Mouse (Mus musculus) MEL (cell line): Measurements from ENCODE around the gene Ifit1. TPM values are rescaled to one million over a fixed set of nuclear protein-coding genes. Genes with fewer than 3 reads are reported as not detected.

Experiments used
- DNase-seq: peaks from one replicate; pipeline ENCODE4 v3.0.0; 2011; ENCODE audit warnings: low read depth, low spot score
- H3K27ac ChIP-seq: 2 replicates; pipeline ENCODE4 v1.5.1; 2012; ENCODE audit warnings: low read depth, mild to moderate bottlenecking, control low read depth, low read length, moderate library complexity; ENCODE audit not compliant: control insufficient read depth
- H3K27me3 ChIP-seq, 2 experiments: fragments of 150-350 bp in 1 of 2; sonication (generic) in 1 of 2; 2 replicates each; pipeline ENCODE4 v1.6.1; 2012; ENCODE audit warnings: low read length in 2 of 2, mild to moderate bottlenecking in 2 of 2, improper control_type of control experiment in 1 of 2, moderate library complexity in 1 of 2; ENCODE audit not compliant: insufficient read depth in 2 of 2, control insufficient read depth in 1 of 2
- H3K36me3 ChIP-seq, 2 experiments: 2 replicates each; pipeline ENCODE4 v1.6.1; 2012 to 2014; ENCODE audit warnings: low read length in 2 of 2, improper control_type of control experiment in 1 of 2, inconsistent platforms in 1 of 2, mild to moderate bottlenecking in 1 of 2; ENCODE audit not compliant: insufficient read depth in 2 of 2, control insufficient read depth in 1 of 2
- H3K4me1 ChIP-seq, 2 experiments: fragments of 150-350 bp in 1 of 2; sonication (generic) in 1 of 2; 2 replicates each; pipeline ENCODE4 v1.6.1; 2012; ENCODE audit warnings: low read length in 2 of 2, improper control_type of control experiment in 1 of 2, mild to moderate bottlenecking in 1 of 2; ENCODE audit not compliant: insufficient read depth in 2 of 2, control insufficient read depth in 1 of 2
- H3K4me3 ChIP-seq, 2 experiments: fragments of 150-350 bp in 1 of 2; sonication (generic) in 1 of 2; 2 replicates each; pipeline ENCODE4 v1.5.1; 2012; ENCODE audit warnings: low read depth in 2 of 2, low read length in 2 of 2, mild to moderate bottlenecking in 2 of 2, moderate library complexity in 2 of 2, control low read depth in 1 of 2, improper control_type of control experiment in 1 of 2; ENCODE audit not compliant: control insufficient read depth in 1 of 2, insufficient read depth in 1 of 2
- H3K79me2 ChIP-seq: 2 replicates; pipeline ENCODE4 v1.6.1; 2012; ENCODE audit warnings: mild to moderate bottlenecking, low read length, moderate library complexity; ENCODE audit not compliant: control insufficient read depth, poor library complexity, insufficient read depth
- H3K9ac ChIP-seq: 2 replicates; pipeline ENCODE4 v1.6.1; 2012; ENCODE audit warnings: low read depth, mild to moderate bottlenecking, control low read depth, low read length, moderate library complexity; ENCODE audit not compliant: control insufficient read depth, poor library complexity, severe bottlenecking
- H3K9me3 ChIP-seq: fragments of 150-350 bp; sonication (generic); replicated peaks from 2 replicates; pipeline ENCODE4 v1.6.1; 2012; ENCODE audit warnings: mild to moderate bottlenecking, low read length, improper control_type of control experiment, moderate library complexity; ENCODE audit not compliant: insufficient read depth
- BHLHE40 ChIP-seq: IDR thresholded peaks from 2 replicates; pipeline ENCODE4 v1.6.1; 2012; ENCODE audit warnings: low read depth, mild to moderate bottlenecking, inconsistent platforms, low read length, improper control_type of control experiment, borderline replicate concordance
- CHD1 ChIP-seq: IDR thresholded peaks from 2 replicates; pipeline ENCODE4 v1.6.1; 2012; ENCODE audit warnings: low read depth, mild to moderate bottlenecking, inconsistent platforms, low read length, improper control_type of control experiment
- CHD2 ChIP-seq: IDR thresholded peaks from 2 replicates; pipeline ENCODE4 v1.6.1; 2011; ENCODE audit warnings: low read length, improper control_type of control experiment
- CTCF ChIP-seq, 3 experiments: IDR thresholded peaks in 2 of 3; conservative IDR thresholded peaks in 1 of 3; 2 replicates each; pipeline ENCODE4 v1.5.1; 2011 to 2012; ENCODE audit warnings: low read length in 3 of 3, low read depth in 2 of 3, mild to moderate bottlenecking in 2 of 3, improper control_type of control experiment in 1 of 3, inconsistent platforms in 1 of 3, mixed read lengths in 1 of 3, moderate library complexity in 1 of 3; ENCODE audit not compliant: control insufficient read depth in 1 of 3, insufficient read depth in 1 of 3, poor library complexity in 1 of 3, severe bottlenecking in 1 of 3
- EP300 ChIP-seq, 2 experiments: IDR thresholded peaks; 2 replicates each; pipeline ENCODE4 v1.6.1; 2011; ENCODE audit warnings: improper control_type of control experiment in 2 of 2, low read length in 2 of 2, low read depth in 1 of 2, mild to moderate bottlenecking in 1 of 2
- ETS1 ChIP-seq: IDR thresholded peaks from 2 replicates; pipeline ENCODE4 v1.6.1; 2012; ENCODE audit warnings: low read depth, mild to moderate bottlenecking, inconsistent platforms, low read length, improper control_type of control experiment, moderate library complexity
- GABPA ChIP-seq: IDR thresholded peaks from 2 replicates; pipeline ENCODE4 v1.6.1; 2012; ENCODE audit warnings: low read depth, mild to moderate bottlenecking, inconsistent platforms, low read length, improper control_type of control experiment, moderate library complexity
- GATA1 ChIP-seq: IDR thresholded peaks from 2 replicates; pipeline ENCODE4 v1.6.1; 2011; ENCODE audit warnings: low read depth, low read length, improper control_type of control experiment
- HCFC1 ChIP-seq: IDR thresholded peaks from 2 replicates; pipeline ENCODE4 v1.6.1; 2012; ENCODE audit warnings: low read depth, mild to moderate bottlenecking, inconsistent platforms, low read length, improper control_type of control experiment, moderate library complexity
- JUND ChIP-seq: IDR thresholded peaks from 2 replicates; pipeline ENCODE4 v1.6.1; 2011; ENCODE audit warnings: low read depth, mild to moderate bottlenecking, improper control_type of control experiment, low read length
- KAT2A ChIP-seq: conservative IDR thresholded peaks from 2 replicates; pipeline ENCODE4 v1.6.1; 2012; ENCODE audit warnings: low read depth, low read length, improper control_type of control experiment, inconsistent platforms
- MXI1 ChIP-seq: IDR thresholded peaks from 2 replicates; pipeline ENCODE4 v1.6.1; 2011; ENCODE audit warnings: mild to moderate bottlenecking, low read depth, low read length, improper control_type of control experiment
- MYB ChIP-seq: IDR thresholded peaks from 2 replicates; pipeline ENCODE4 v1.6.1; 2011; ENCODE audit warnings: mild to moderate bottlenecking, low read depth, low read length, improper control_type of control experiment
- MYC ChIP-seq: IDR thresholded peaks from 2 replicates; pipeline ENCODE4 v1.6.1; 2011; ENCODE audit warnings: low read depth, mild to moderate bottlenecking, low read length, improper control_type of control experiment, moderate library complexity
- NELFE ChIP-seq: IDR thresholded peaks from 2 replicates; pipeline ENCODE4 v1.6.1; 2011; ENCODE audit warnings: low read depth, low read length, improper control_type of control experiment
- POLR2AphosphoS2 ChIP-seq: IDR thresholded peaks from 2 replicates; pipeline ENCODE4 v1.6.1; 2011; ENCODE audit warnings: low read length, improper control_type of control experiment
- RAD21 ChIP-seq: IDR thresholded peaks from 2 replicates; pipeline ENCODE4 v1.6.1; 2011; ENCODE audit warnings: mild to moderate bottlenecking, low read depth, low read length, improper control_type of control experiment
- SIN3A ChIP-seq: IDR thresholded peaks from 2 replicates; pipeline ENCODE4 v1.6.1; 2012; ENCODE audit warnings: low read length, improper control_type of control experiment, inconsistent platforms
- SMC3 ChIP-seq: IDR thresholded peaks from 2 replicates; pipeline ENCODE4 v1.6.1; 2011; ENCODE audit warnings: low read depth, low read length, improper control_type of control experiment
- TAL1 ChIP-seq: IDR thresholded peaks from 2 replicates; pipeline ENCODE4 v1.6.1; 2012; ENCODE audit warnings: mild to moderate bottlenecking, inconsistent platforms, low read length, moderate library complexity, mixed read lengths
- TBP ChIP-seq: IDR thresholded peaks from 2 replicates; pipeline ENCODE4 v1.8.0; 2011; ENCODE audit warnings: low read depth, low read length, improper control_type of control experiment
- TCF12 ChIP-seq: IDR thresholded peaks from 2 replicates; pipeline ENCODE4 v1.6.1; 2014; ENCODE audit warnings: low read depth, mild to moderate bottlenecking, inconsistent platforms, low read length, improper control_type of control experiment, moderate library complexity
- USF2 ChIP-seq, 2 experiments: IDR thresholded peaks; 2 replicates each; pipeline ENCODE4 v1.6.1; 2011 to 2012; ENCODE audit warnings: improper control_type of control experiment in 2 of 2, low read length in 2 of 2, borderline replicate concordance in 1 of 2, inconsistent platforms in 1 of 2, low read depth in 1 of 2, mild to moderate bottlenecking in 1 of 2; ENCODE audit not compliant: insufficient read depth in 1 of 2
- ZC3H11A ChIP-seq: IDR thresholded peaks from 2 replicates; pipeline ENCODE4 v1.6.1; 2012; ENCODE audit warnings: low read depth, mild to moderate bottlenecking, inconsistent platforms, low read length, improper control_type of control experiment
- ZKSCAN1 ChIP-seq: IDR thresholded peaks from 2 replicates; pipeline ENCODE4 v1.6.1; 2012; ENCODE audit warnings: low read depth, mild to moderate bottlenecking, inconsistent platforms, low read length, improper control_type of control experiment, moderate library complexity
- ZMIZ1 ChIP-seq: IDR thresholded peaks from 2 replicates; pipeline ENCODE4 v1.6.1; 2012; ENCODE audit warnings: low read depth, mild to moderate bottlenecking, inconsistent platforms, low read length, improper control_type of control experiment, moderate library complexity
- polyA plus RNA-seq, 2 experiments: library from polyadenylated mRNA; stranded (reverse) in 1 of 2; unstranded in 1 of 2; fragments of >175 nt in 1 of 2; fragments of >200 nt in 1 of 2; gene quantifications; 2 replicates each; pipeline versions ENCODE4 v1.2.1 to v1.2.4; 2012; ENCODE audit warnings: low replicate concordance in 2 of 2, low read depth in 1 of 2; ENCODE audit not compliant: insufficient read length in 2 of 2, insufficient read depth in 1 of 2, missing spikeins in 1 of 2
- total RNA-seq: library from RNA; depleted of rRNA; stranded (reverse); fragments of 300-350 nt; gene quantifications from 2 replicates; pipeline ENCODE4 v1.2.3, GENCODE M21; 2012

Gene Ifit1
- total and polyA plus RNA-seq, 3 experiments, result 0.12 to 0.31 TPM; not detected in 1

DNA sequence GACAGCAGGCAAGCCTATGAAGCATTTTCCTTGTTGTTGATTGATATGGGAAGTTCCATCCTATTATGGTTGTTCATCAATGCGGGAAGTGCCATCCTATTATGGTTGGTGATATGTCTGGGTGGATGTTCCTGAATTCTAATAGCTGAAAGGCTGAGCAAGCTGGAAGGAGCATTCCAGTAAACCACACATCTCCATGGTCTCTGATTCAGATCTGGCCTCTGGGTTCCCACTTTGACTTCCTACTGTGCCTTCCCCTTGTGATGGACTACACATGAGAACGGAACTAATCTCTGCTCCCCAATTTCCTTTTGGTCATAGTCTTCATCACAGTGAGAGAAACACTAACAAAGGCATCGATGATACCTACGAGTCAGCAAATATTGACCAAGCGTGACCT, 19.8 kb upstream of the Ifit1 start:
- Histone ChIP-seq H3K4me1 (no peaks in the 10 kb centered on the region), H3K27me3 (peaks cover 0 to 3% of the 10 kb centered on the region in 2 experiments; a peak in 1 of 4 replicates), H3K79me2 (no peaks in the 10 kb centered on the region), H3K27ac (no peak overlapping the region), H3K36me3 (no peaks in the 10 kb centered on the region), H3K4me3 (no peak overlapping the region), H3K9ac (no peak overlapping the region), H3K9me3 (no peaks in the 10 kb centered on the region)
- TF ChIP-seq MYC, result no peak
- no peak for TF ChIP-seq BHLHE40
- no peak for TF ChIP-seq EP300 (IDR thresholded peaks at IDR 0.05; ENCODE audit: low read depth in 1 of 2, low read length in 2 of 2)
- no peak for TF ChIP-seq USF2 (IDR thresholded peaks at IDR 0.05; ENCODE audit: borderline replicate concordance in 1 of 2, insufficient read depth in 1 of 2, low read depth in 1 of 2, low read length in 2 of 2)
- TF ChIP-seq GABPA, result no peak
- no peak for TF ChIP-seq ZMIZ1
- no peak for TF ChIP-seq JUND
- no peak for TF ChIP-seq MXI1
- TF ChIP-seq POLR2AphosphoS2, result no peak
- TF ChIP-seq CHD1, result no peak
- TF ChIP-seq HCFC1, result no peak
- TF ChIP-seq SMC3, result no peak
- TF ChIP-seq ETS1, result no peak
- TF ChIP-seq ZKSCAN1, result no peak
- TF ChIP-seq CHD2, result no peak
- no peak for TF ChIP-seq SIN3A
- TF ChIP-seq RAD21, result no peak
- no peak for TF ChIP-seq TBP
- no peak for DNase-seq

DNA sequence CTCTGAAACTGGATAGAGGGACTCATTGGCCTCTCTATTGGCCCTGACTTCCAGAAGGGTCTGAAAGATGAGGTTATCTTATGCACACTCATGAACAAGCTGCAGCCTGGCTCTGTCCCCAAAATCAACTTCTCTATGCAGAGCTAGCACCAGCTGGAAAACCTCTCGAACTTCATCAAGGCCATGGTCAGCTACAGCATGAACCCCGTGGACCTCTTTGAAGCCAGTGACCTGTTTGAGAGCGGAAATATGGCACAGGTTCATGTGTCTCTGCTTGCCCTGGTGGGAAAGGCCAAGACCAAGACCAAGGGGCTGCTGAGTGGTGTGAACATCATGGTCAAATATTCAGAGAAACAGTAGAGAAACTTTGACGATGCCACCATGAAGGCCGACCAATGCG, 16.9 kb upstream of the Ifit1 start:
- Histone ChIP-seq H3K79me2 (no peaks in the 10 kb centered on the region), H3K9me3 (no peaks in the 10 kb centered on the region), H3K27me3 (peaks cover 0 to 8% of the 10 kb centered on the region in 2 experiments; a peak in 2 of 4 replicates), H3K4me1 (no peaks in the 10 kb centered on the region), H3K27ac (no peak overlapping the region), H3K4me3 (no peak overlapping the region), H3K9ac (no peak overlapping the region), H3K36me3 (no peaks in the 10 kb centered on the region)
- no peak for DNase-seq
- TF ChIP-seq MYC, result no peak
- no peak for TF ChIP-seq CHD1
- TF ChIP-seq ZC3H11A, result no peak
- TF ChIP-seq TAL1, result no peak
- TF ChIP-seq TCF12, result no peak
- no peak for TF ChIP-seq MYB
- TF ChIP-seq SMC3, result no peak
- no peak for TF ChIP-seq NELFE
- no peak for TF ChIP-seq SIN3A
- no peak for TF ChIP-seq KAT2A
- TF ChIP-seq TBP, result no peak
- no peak for TF ChIP-seq GABPA
- TF ChIP-seq CTCF (IDR thresholded peaks at IDR 0.05 in 2 of 3, conservative IDR thresholded peaks at IDR 0.05 in 1 of 3; ENCODE audit: control insufficient read depth in 1 of 3, insufficient read depth in 1 of 3, low read depth in 2 of 3, low read length in 3 of 3, poor library complexity in 1 of 3, severe bottlenecking in 1 of 3), result no peak
- TF ChIP-seq BHLHE40, result no peak
- no peak for TF ChIP-seq GATA1
